Mouse (Mus musculus) A20 (cell line): ENCODE measurements around the gene Mbd3l1.
A peak's percentile ranks its signal among the peaks of the same experiment; 100 is the strongest.

Experiments
- DNase-seq: peaks from one replicate; pipeline ENCODE4 v3.0.0-alpha.2; 2011; ENCODE audit warnings: low read depth, low spot score

Mbd3l1 gene

DNA sequence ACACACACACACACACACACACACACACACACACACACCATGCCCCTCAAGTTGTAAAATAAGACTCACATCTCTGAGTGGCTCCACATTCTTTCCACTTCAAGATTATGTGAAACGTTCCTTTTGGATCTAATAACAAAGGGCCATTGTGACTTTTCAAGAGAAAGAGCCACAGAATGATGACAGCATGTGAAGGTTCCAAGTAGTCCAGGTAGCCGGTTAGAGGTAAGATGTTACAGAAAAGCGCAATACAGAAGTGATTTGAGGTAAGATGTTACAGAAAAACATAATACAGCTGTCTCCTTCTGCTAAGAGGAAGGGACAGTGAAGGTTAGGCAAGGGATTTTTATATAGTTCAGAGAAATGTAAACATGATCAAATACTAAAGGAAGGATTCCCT lies at the start of gene Mbd3l1, which contains the start of gene Zfp558:
Gene Mbd3l1, plus strand, starts transcription at position 192 of the 400 bp plus-strand sequence.
Gene Zfp558, minus strand, starts transcription at position 101 of the 400 bp plus-strand sequence.
- no peak for DNase-seq

DNA sequence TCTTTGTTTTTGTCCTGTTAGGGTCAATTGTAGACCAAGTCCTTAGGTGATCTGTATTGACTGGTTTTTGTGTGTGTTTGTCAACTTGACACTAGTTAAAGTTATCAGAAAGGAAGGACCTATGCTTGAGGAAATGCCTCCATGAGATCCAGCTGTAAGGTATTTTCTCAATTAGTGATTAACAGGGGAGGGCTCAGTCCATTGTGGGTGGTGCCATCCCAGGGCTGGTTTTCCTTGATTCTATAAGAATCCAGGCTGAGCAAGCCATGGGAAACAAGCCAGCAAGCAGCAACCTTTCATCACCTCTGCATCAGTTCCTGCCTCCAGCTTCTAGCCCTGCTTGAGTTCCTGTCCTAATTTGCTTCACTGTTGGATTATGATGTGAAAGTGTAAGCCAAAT lies 47.8 kb upstream of the Mbd3l1 start, which contains the start of gene Mbd3l2:
Gene Mbd3l2, plus strand, starts transcription at position 301 of the 400 bp plus-strand sequence.
- no peak for DNase-seq

DNA sequence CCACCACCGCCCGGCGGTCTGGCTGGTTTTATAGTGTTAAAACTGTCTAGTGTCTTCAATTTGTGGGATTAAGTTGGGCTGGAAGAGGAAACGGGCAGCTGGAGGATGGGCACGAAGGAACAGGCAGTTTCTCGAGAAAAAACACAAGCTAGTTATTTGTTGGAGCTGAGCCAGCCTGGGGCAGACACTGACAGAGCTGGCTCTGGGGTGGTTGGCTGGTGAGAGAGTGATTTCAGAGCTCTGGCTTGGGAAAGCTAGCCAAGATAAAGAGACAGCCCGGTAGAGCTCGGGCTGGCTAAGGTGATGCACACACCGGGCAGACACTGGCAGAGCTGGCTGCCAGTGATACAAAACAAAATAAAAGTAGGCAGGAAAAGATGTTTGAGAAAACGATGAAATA lies 46.5 kb upstream of the Mbd3l1 start:
- no peak for DNase-seq

DNA sequence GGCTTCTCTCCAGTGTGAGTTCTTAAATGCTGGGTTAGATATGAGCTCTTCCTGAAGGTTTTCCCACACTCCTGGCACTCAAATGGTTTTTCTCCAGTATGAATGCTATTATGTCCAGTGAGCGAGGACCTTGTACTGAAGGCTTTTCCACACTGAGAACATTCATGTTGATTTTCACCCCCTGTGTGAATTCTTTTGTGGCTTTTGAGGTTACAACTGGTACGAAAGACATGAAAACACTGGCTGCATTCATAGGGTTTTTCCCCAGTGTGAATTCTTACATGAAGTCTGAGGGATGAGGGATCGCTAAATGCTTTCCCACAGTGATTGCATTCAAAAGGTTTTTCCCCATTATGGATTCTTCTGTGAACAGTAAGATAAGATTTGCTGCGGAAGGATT lies 21.6 kb upstream of the Mbd3l1 start:
- DNase-seq = no peak

DNA sequence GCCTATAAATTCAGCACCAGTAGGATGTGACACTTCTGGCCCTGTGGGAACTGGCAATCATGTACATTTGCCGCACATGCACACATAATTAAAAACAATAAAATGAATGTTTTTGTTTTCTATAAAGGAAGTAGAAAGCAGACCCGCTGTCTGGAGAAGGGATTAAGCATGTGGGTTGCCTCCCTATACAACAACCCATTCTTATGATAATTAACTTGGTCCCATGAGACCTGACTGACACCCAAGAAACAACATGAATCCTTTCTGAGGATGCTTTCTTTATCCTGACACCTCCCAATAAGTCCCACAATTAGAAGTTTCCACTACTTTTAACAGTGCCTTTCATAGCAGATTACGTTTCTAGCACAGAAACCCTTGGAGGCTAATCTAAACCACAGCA lies 10.8 kb upstream of the Mbd3l1 start:
- DNase-seq = no peak

DNA sequence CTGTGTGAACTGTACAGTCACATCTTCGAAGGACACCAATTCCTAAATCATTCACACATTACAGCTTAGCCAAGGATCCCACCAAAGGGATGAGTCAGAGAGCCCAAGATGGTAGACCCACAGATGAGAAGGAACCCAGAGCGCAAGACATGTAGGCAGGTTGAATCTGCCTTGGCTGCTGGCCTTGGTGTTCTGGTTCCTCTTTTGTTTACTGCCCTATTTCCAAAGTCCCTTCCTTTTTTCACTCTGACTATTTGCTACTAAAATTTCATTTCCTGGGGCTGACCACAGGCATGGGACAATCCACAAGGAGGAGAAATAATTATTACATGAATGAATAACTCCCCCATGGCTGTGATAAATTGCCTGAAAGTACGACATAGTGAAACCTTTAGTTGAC lies 10.2 kb upstream of the Mbd3l1 start:
- peak; percentile 3 for DNase-seq

DNA sequence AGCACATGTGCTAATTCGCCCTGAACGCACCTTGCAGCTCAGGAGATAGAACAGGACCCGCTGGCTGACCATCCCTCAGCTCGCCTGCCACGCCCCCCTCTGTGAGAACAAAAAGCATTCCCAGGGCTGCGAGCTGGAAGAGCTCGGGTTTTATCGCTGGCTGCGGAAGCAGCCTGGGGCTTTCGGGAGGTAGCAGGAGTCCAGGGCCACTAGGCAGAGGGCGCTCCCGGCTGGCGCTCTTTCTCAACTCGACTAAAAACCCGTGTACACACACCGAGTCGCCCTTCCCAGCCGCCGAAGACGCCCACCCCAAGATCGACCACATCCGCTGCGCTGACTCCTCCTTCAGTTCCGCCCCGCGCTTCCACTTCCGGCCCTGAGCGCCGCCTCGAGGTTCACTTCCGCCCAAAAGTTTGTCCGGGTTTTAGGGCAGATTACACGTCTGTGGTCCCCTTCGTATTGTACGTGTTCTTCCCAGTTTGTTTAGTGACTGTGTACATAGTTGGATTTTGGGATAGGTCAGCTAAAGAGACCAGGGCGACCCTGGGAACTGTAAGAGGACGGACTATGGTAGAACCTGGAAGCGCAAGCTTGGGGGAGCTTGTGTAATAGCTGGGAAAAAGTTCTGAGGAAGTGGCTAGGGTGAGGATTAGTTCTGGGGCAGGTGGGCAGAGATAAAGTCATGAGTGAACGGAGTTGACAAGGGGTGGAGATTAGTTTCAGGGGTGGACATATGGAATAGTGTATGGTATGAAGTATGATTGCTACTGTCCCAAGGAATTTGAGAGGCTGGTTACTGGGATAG lies 4.6 kb upstream of the Mbd3l1 start:
- no peak for DNase-seq

DNA sequence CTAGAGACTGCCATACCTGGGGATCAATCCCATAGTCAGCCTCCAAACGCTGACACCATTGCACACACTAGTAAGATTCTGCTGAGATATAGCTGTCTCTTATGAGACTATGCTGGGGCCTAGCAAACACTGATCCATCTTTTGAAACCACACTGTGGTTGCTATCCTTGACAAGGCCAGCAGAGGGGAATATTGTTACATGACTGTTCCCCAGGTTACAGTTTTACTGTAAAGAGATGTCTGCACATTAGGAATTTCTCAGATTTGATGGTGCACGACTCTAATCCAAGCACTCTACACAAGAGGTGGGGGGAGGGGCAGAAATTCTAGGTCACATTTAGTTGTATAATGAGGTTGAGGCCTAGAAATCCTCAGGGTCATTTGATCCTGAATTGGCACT lies 29.9 kb downstream of the Mbd3l1 start:
- DNase-seq = peak; percentile 3
